ENCODE assay signal across 9 mouse cellular contexts in the genomic region with DNA sequence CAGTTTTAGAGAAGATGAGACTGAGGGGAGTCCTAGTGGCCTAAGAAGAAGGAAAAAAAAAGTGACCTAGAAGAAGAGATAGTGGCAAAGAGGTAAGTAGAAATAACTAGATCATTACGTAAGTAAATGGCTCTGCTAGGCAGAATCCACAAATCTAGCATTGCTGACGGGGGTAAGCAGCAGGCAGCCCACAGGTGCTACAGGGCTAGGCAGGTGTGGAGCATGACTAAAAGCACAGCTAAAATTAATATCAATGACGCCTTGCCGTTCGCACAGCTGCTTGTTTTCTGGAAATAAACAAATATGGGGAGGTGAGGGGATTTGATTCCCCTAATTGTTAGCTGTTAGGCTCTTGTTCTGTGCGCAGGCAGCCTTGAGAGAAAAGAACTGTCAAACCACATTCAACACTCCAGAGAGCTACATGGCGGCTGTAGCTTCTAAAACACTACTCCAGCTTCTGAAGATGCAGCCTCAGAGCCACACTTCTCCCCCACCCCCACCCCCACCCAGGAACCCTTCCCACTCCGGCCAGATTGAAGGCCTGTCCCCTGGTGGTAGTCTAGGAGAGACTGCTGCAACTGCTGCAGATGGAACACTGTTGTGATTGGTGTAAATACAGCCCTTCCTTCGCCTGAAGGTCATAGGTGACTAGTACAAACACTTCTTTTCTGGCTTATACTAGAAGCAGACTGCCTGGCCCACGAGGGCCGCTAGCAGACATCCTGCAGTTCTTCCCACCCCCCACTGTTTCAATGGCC. TPM values are rescaled to one million over a fixed set of nuclear protein-coding genes. Genes with fewer than 3 reads are reported as not detected.
DNase-seq lines count a peak whose midpoint lies in the region; ATAC-seq and TF ChIP-seq lines count a peak whose summit lies in the region.
"Had no signal": no experiment of that assay in that cellular context is flagged by ENCODE, and none has a peak within 500 bp of the region (broad histone marks: within the 10 kb centered on the region; RNA-seq: fewer than 3 reads in every experiment).

No protein-coding gene starts in this region.

- 0 out of 2 replicates have a peak, but pooled peaks cover 3% of the 10 kb centered on the region for H3K27me3 ChIP-seq in hindbrain, embryonic 11.5 days (ENCODE audit: control insufficient read depth, insufficient read depth, low read length)
- H3K27me3 ChIP-seq in hindbrain, embryonic 12.5 days, result peaks cover 7% of the 10 kb centered on the region
- H3K27me3 ChIP-seq in intestine, embryonic 14.5 days (replicated peaks; ENCODE audit: control insufficient read depth, insufficient read depth, low read length), result no peaks in the 10 kb centered on the region
- H3K27me3 ChIP-seq in thymus, adult 2 months (ENCODE audit: control insufficient read depth, insufficient read depth, low read length), result no peaks in the 10 kb centered on the region
- peaks cover 16% of the 10 kb centered on the region for H3K27me3 ChIP-seq in midbrain, embryonic 14.5 days (ENCODE audit: control insufficient read depth, insufficient read depth, low read length)
- H3K27me3 ChIP-seq: embryonic facial prominence, embryonic 12.5 days had no signal

- H3K4me2 ChIP-seq in hindbrain, embryonic 11.5 days (replicated peaks; ENCODE audit: low read depth, low read length), result no peak overlapping the region
- H3K4me2 ChIP-seq in hindbrain, embryonic 12.5 days (replicated peaks), result no peak overlapping the region
- H3K4me2 ChIP-seq in intestine, embryonic 14.5 days (ENCODE audit: low read length), result peak overlapping the region; percentile 63; the same call in 1 of the 2 replicates
- no peak overlapping the region for H3K4me2 ChIP-seq in midbrain, embryonic 14.5 days (ENCODE audit: low read length)

- no peak overlapping the region for H3K27ac ChIP-seq in hindbrain, embryonic 11.5 days (ENCODE audit: low read depth, low read length)
- no peak overlapping the region for H3K27ac ChIP-seq in hindbrain, embryonic 12.5 days
- peak overlapping the region; percentile 5; the same call in 1 of the 2 replicates for H3K27ac ChIP-seq in intestine, embryonic 14.5 days (ENCODE audit: low read depth)
- H3K27ac ChIP-seq in thymus, adult 2 months (ENCODE audit: control insufficient read depth, insufficient read depth, low read length), result no peak overlapping the region
- H3K27ac ChIP-seq in midbrain, embryonic 14.5 days (replicated peaks; ENCODE audit: low read depth, low read length), result no peak overlapping the region
- H3K27ac ChIP-seq: embryonic facial prominence, embryonic 12.5 days had no signal

- no peaks in the 10 kb centered on the region for H3K9me3 ChIP-seq in hindbrain, embryonic 11.5 days (ENCODE audit: control insufficient read depth, low read length)
- no peaks in the 10 kb centered on the region for H3K9me3 ChIP-seq in hindbrain, embryonic 12.5 days (replicated peaks)
- no peaks in the 10 kb centered on the region for H3K9me3 ChIP-seq in intestine, embryonic 14.5 days (ENCODE audit: control insufficient read depth, low read length)
- no peaks in the 10 kb centered on the region for H3K9me3 ChIP-seq in midbrain, embryonic 14.5 days (ENCODE audit: control insufficient read depth, low read length)
- H3K9me3 ChIP-seq: embryonic facial prominence, embryonic 12.5 days had no signal

- 47% methylated on average over 11 of the region's 11 CpGs for WGBS in hindbrain, embryonic 11.5 days
- 51% methylated on average over 11 of the region's 11 CpGs for WGBS in hindbrain, embryonic 12.5 days
- WGBS in intestine, embryonic 14.5 days, result 51% methylated on average over 11 of the region's 11 CpGs
- whole genome bisulfite sequencing in thymus, adult 2 months, result 83% methylated on average over 11 of the region's 11 CpGs
- WGBS in midbrain, embryonic 14.5 days, result 54% methylated on average over 11 of the region's 11 CpGs

- H3K9ac ChIP-seq in hindbrain, embryonic 11.5 days (ENCODE audit: low read depth, low read length), result no peak overlapping the region
- no peak overlapping the region for H3K9ac ChIP-seq in hindbrain, embryonic 12.5 days
- no peak overlapping the region for H3K9ac ChIP-seq in intestine, embryonic 14.5 days (ENCODE audit: low read length)
- no peak overlapping the region for H3K9ac ChIP-seq in midbrain, embryonic 14.5 days (replicated peaks; ENCODE audit: low read length)
- H3K9ac ChIP-seq: embryonic facial prominence, embryonic 12.5 days had no signal

- peak; percentile 1 for DNase-seq in hindbrain, embryonic 11.5 days (ENCODE audit: low spot score)
- peak; percentile 72 for DNase-seq in Muller cell, postnatal 12 days (ENCODE audit: inconsistent ontology term)
- DNase-seq in intestine, embryonic 14.5 days (ENCODE audit: low spot score), result peak; percentile 49
- DNase-seq in lung, postnatal 14 days, result peak; percentile 27
- no peak for DNase-seq in thymus, adult 2 months
- DNase-seq in midbrain, embryonic 14.5 days, result no peak

- H3K4me3 ChIP-seq in hindbrain, embryonic 11.5 days (ENCODE audit: low read depth, low read length), result no peak overlapping the region
- H3K4me3 ChIP-seq in hindbrain, embryonic 12.5 days, result no peak overlapping the region
- H3K4me3 ChIP-seq in intestine, embryonic 14.5 days (ENCODE audit: low read depth, low read length), result no peak overlapping the region
- H3K4me3 ChIP-seq in thymus, adult 2 months (ENCODE audit: control insufficient read depth, insufficient read depth, low read length), result no peak overlapping the region
- no peak overlapping the region for H3K4me3 ChIP-seq in midbrain, embryonic 14.5 days (replicated peaks; ENCODE audit: low read depth, low read length)
- H3K4me3 ChIP-seq: embryonic facial prominence, embryonic 12.5 days had no signal

- 0 out of 2 replicates have a peak, but pooled peaks cover 3% of the 10 kb centered on the region for H3K4me1 ChIP-seq in hindbrain, embryonic 11.5 days (replicated peaks; ENCODE audit: control insufficient read depth, insufficient read depth, low read length)
- peaks cover 20% of the 10 kb centered on the region for H3K4me1 ChIP-seq in hindbrain, embryonic 12.5 days
- H3K4me1 ChIP-seq in intestine, embryonic 14.5 days (replicated peaks; ENCODE audit: control insufficient read depth, insufficient read depth, low read length), result peaks cover 26% of the 10 kb centered on the region
- peaks cover 11% of the 10 kb centered on the region for H3K4me1 ChIP-seq in thymus, adult 2 months (replicated peaks; ENCODE audit: control insufficient read depth, insufficient read depth, low read length)
- peaks cover 4% of the 10 kb centered on the region; the same call in 1 of the 2 replicates for H3K4me1 ChIP-seq in midbrain, embryonic 14.5 days (ENCODE audit: control insufficient read depth, insufficient read depth, low read length)

- no peak for TF ChIP-seq CTCF in thymus, adult 2 months (IDR thresholded peaks at IDR 0.05; ENCODE audit: borderline replicate concordance, control insufficient read depth, extremely low read depth, insufficient read depth, low read length, poor library complexity)

- no peak for TF ChIP-seq POLR2A in thymus, adult 2 months (IDR thresholded peaks at IDR 0.05; ENCODE audit: control insufficient read depth, extremely low read depth, insufficient read depth, low read length, poor library complexity)

- ATAC-seq in hindbrain, embryonic 11.5 days (ENCODE audit: low FRiP score), result no peak
- no peak for ATAC-seq in hindbrain, embryonic 12.5 days (ENCODE audit: low FRiP score)
- no peak for ATAC-seq in intestine, embryonic 14.5 days (replicated peaks; ENCODE audit: low FRiP score, low TSS enrichment, low read depth)
- no peak for ATAC-seq in midbrain, embryonic 14.5 days (ENCODE audit: low FRiP score, low TSS enrichment)
- no peak for ATAC-seq in inflammation-experienced regulatory T-cells, adult 6 months

- no peaks in the 10 kb centered on the region for H3K36me3 ChIP-seq in hindbrain, embryonic 11.5 days (ENCODE audit: control insufficient read depth, insufficient read depth, low read length)
- no peaks in the 10 kb centered on the region for H3K36me3 ChIP-seq in hindbrain, embryonic 12.5 days
- H3K36me3 ChIP-seq in intestine, embryonic 14.5 days (ENCODE audit: control insufficient read depth, insufficient read depth, low read length), result no peaks in the 10 kb centered on the region
- peaks cover 3% of the 10 kb centered on the region for H3K36me3 ChIP-seq in thymus, adult 2 months (ENCODE audit: control insufficient read depth, insufficient read depth, low read length)
- no peaks in the 10 kb centered on the region for H3K36me3 ChIP-seq in midbrain, embryonic 14.5 days (ENCODE audit: control insufficient read depth, insufficient read depth, low read length)

RNA-seq across cellular contexts. Expression of gene Nfkbiz, which starts 15.1 kb away (rescaled TPM):
- 1.5 and 1.6 TPM in 2 replicates for polyA plus RNA-seq in hindbrain, embryonic 11.5 days (2014; fragmentation: Nextera tagmentation; extraction: Ambion mirVana)
- 1.4 and 1.8 TPM in 2 replicates for polyA plus RNA-seq in hindbrain, embryonic 12.5 days (2016; fragmentation: Nextera tagmentation; extraction: Ambion mirVana)
- 8.9 and 10.8 TPM in 2 replicates for polyA plus RNA-seq in intestine, embryonic 14.5 days (2014; fragmentation: Nextera tagmentation; extraction: Ambion mirVana)
- 21.1 and 21.3 TPM in 2 replicates for polyA plus RNA-seq in thymus, adult 2 months (2012; rRNA removed)
- 1.2 and 1.3 TPM in 2 replicates for polyA plus RNA-seq in midbrain, embryonic 14.5 days (2014; fragmentation: Nextera tagmentation; extraction: Ambion mirVana)
- 10 to 100 TPM; 24.7 to 39.2 (median 36.9) TPM for polyA plus RNA-seq in inflammation-experienced regulatory T-cells, adult 6 months (2017; shearing (Covaris generic))

Comparison
In these comparisons a context has a peak if more than half of its experiments do, and no peak if none do; other contexts are left out.
1. DNase-seq: peak in hindbrain, embryonic 11.5 days (single experiment), Muller cell, postnatal 12 days (single experiment), intestine, embryonic 14.5 days (single experiment) and lung, postnatal 14 days (single experiment); none in thymus, adult 2 months (single experiment) and midbrain, embryonic 14.5 days (single experiment).